Mouse (Mus musculus) liver, embryonic 11.5 days (tissue): ENCODE results near the gene Dlg2. TPM values are rescaled to one million over a fixed set of nuclear protein-coding genes. Genes with fewer than 3 reads are reported as not detected.

Experiments
- ATAC-seq: fragments of 200-750 bp; cut with Nextera tagmentation; replicated peaks from 2 replicates; pipeline ENCODE4 v1.8.0; 2017; ENCODE audit warnings: moderate number of reproducible peaks, mild to moderate bottlenecking, moderate TSS enrichment, moderate library complexity; ENCODE audit not compliant: low FRiP score
- DNase-seq: peaks from one replicate; pipeline ENCODE4 v3.0.0-alpha.2; 2017; ENCODE audit warnings: low spot score
- H3K27ac ChIP-seq: fragments of 300-500 bp; sonication (generic); 2 replicates; pipeline ENCODE4 v1.5.1; 2014; ENCODE audit warnings: mild to moderate bottlenecking, low read depth, low read length, control low read depth
- H3K27me3 ChIP-seq: fragments of 300-500 bp; sonication (generic); replicated peaks from 2 replicates; pipeline ENCODE4 v1.6.1; 2014; ENCODE audit warnings: low read length, mixed read lengths; ENCODE audit not compliant: control insufficient read depth, insufficient read depth
- H3K36me3 ChIP-seq: fragments of 300-500 bp; sonication (generic); 2 replicates; pipeline ENCODE4 v1.6.1; 2014; ENCODE audit warnings: mild to moderate bottlenecking, low read length, moderate library complexity, mixed read lengths; ENCODE audit not compliant: control insufficient read depth, insufficient read depth
- H3K4me1 ChIP-seq: fragments of 300-500 bp; sonication (generic); replicated peaks from 2 replicates; pipeline ENCODE4 v1.6.1; 2014; ENCODE audit warnings: low read length, mixed read lengths; ENCODE audit not compliant: control insufficient read depth, insufficient read depth
- H3K4me2 ChIP-seq: fragments of 300-500 bp; sonication (generic); 2 replicates; pipeline ENCODE4 v1.6.1; 2014; ENCODE audit warnings: mild to moderate bottlenecking, control low read depth, moderate library complexity
- H3K4me3 ChIP-seq: fragments of 300-500 bp; sonication (generic); 2 replicates; pipeline ENCODE4 v1.5.1; 2014; ENCODE audit warnings: low read depth, low read length, control low read depth
- H3K9ac ChIP-seq: fragments of 300-500 bp; sonication (generic); 2 replicates; pipeline ENCODE4 v1.6.1; 2014; ENCODE audit warnings: low read depth, low read length, control low read depth
- H3K9me3 ChIP-seq: fragments of 300-500 bp; sonication (generic); 2 replicates; pipeline ENCODE4 v1.6.1; 2016; ENCODE audit warnings: low read length, inconsistent platforms, mixed read lengths; ENCODE audit not compliant: control insufficient read depth
- WGBS: fragments of 180-500 bp; shearing (Covaris S2); extraction: QIAGEN DNeasy Blood & Tissue Kit; methylation state at CpG from one replicate; pipeline ENCODE4 v1.1.7; 2014; 5-methylcytosine and 5-hydroxymethylcytosine counted together
- polyA plus RNA-seq: library from polyadenylated mRNA; unstranded; fragments of >200 nt; fragmentation: Nextera tagmentation; extraction: Ambion mirVana; gene quantifications from 2 replicates; pipeline ENCODE4 v1.2.1, GENCODE M21; 2014

The Dlg2 gene
- polyA plus RNA-seq, 1 experiment from 2014 or later, result 0.96 TPM

DNA sequence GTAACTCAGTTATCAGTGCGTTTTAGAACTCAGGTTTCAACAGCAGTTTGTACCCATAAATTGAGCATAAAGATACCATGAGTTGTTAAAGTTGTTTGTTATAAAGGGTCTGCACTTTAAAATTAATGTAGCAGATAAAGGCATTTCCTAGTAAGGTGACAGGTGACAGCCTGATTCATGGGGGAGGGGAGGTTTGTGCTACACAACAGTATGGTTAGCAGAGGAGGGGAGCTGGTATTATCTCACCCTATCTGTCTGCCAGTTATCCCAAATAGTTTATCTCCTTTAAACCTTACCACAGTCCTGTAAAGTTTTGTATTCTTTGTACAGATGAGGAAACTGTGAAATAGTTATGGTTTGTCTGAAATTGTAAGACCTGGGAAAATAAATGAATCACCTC lies 111.8 kb downstream of the Dlg2 start:
- Histone ChIP-seq H3K9ac (no peak overlapping the region), H3K4me1 (no peaks in the 10 kb centered on the region), H3K27me3 (no peaks in the 10 kb centered on the region), H3K36me3 (no peaks in the 10 kb centered on the region), H3K4me3 (no peak overlapping the region), H3K9me3 (no peaks in the 10 kb centered on the region), H3K27ac (no peak overlapping the region), H3K4me2 (no peak overlapping the region)
- DNase-seq (no peak), ATAC-seq (no peak)
- 69% methylated on average over 1 of the region's 1 CpGs for WGBS

GRCm38 (mm10) chr7:90609764-90610163 lies 133.3 kb downstream of the Dlg2 start:
- Histone ChIP-seq H3K36me3 (no peaks in the 10 kb centered on the region), H3K27me3 (no peaks in the 10 kb centered on the region), H3K9ac (no peak overlapping the region), H3K4me2 (no peak overlapping the region), H3K27ac (no peak overlapping the region), H3K4me3 (no peak overlapping the region), H3K9me3 (no peaks in the 10 kb centered on the region), H3K4me1 (no peaks in the 10 kb centered on the region)
- 53% methylated on average over 2 of the region's 2 CpGs for WGBS
- no peak for ATAC-seq
- no peak for DNase-seq

DNA sequence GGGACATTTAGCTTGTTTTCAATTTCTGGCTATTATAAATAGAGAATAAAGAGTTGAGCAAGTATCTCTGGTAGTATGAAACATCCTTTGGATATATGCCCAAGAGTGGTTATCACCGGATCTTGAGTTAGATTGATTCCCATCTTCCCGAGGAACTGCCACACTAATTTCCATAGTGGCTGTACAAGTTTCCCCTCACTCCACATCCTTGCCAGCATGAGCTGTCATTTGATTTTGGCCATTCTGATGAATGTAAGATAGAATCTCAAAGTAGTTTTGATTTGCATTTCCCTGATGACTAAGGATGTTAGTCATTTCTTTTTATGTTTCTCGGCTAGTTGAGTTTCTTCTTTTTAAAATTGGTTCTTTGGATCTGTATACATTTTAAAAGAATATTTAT lies 154.1 kb downstream of the Dlg2 start:
- Histone ChIP-seq H3K4me3 (no peak overlapping the region), H3K9ac (no peak overlapping the region), H3K4me2 (no peak overlapping the region), H3K27ac (no peak overlapping the region), H3K9me3 (no peaks in the 10 kb centered on the region), H3K4me1 (no peaks in the 10 kb centered on the region), H3K36me3 (no peaks in the 10 kb centered on the region), H3K27me3 (no peaks in the 10 kb centered on the region)
- DNase-seq (no peak), ATAC-seq (no peak)
- 82% methylated on average over 3 of the region's 3 CpGs for WGBS

DNA sequence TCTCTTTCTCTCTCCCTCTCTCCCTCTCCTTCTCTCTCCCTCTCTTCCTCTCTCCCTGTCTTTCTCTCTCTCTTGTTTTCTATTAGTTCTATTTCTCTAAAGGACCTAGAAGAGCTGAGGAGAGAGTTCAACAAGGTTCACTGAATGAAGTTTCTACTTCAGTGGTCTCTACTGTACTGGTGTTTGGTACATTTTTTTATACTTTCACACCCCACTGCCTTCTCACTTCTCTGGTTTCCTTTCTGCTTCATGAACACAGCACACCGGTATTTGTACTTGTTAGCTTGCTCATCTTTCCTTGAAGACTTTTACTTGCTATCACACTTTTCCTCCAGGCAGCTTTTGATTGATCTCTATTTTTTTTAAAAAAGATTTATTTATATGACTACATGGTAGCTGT lies 173.0 kb downstream of the Dlg2 start:
- no peak for DNase-seq
- Histone ChIP-seq H3K27me3 (no peaks in the 10 kb centered on the region), H3K36me3 (no peaks in the 10 kb centered on the region), H3K27ac (no peak overlapping the region), H3K9ac (no peak overlapping the region), H3K4me3 (no peak overlapping the region), H3K9me3 (no peaks in the 10 kb centered on the region), H3K4me1 (no peaks in the 10 kb centered on the region), H3K4me2 (no peak overlapping the region)
- ATAC-seq, result no peak
- WGBS, result 77% methylated on average over 1 of the region's 1 CpGs

DNA sequence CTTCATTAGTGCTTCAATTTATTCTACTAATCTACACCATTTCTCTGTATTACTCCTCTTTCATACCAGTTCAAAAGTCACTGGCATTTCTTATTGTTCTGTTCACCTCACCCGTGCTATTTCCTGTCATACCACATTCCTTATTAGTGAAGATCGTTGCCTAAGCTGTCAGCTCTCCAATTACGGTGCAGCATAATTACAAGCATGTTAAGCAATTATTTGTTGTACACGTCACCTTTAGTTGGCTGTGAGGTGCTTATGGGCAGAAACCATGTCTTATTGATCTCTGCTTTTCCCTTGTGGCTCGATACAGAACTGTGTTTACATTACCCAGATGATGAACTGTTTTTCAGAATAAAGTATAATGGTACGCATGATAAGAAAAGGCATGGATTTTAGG lies 174.7 kb downstream of the Dlg2 start:
- no peak overlapping the region for H3K4me2 ChIP-seq
- 71% methylated on average over 6 of the region's 6 CpGs for WGBS
- ATAC-seq (no peak), DNase-seq (no peak)
- no peaks in the 10 kb centered on the region for H3K4me1 ChIP-seq
- no peak overlapping the region for H3K9ac ChIP-seq
- no peaks in the 10 kb centered on the region for H3K9me3 ChIP-seq
- no peaks in the 10 kb centered on the region for H3K36me3 ChIP-seq
- no peak overlapping the region for H3K27ac ChIP-seq
- H3K27me3 ChIP-seq, result no peaks in the 10 kb centered on the region
- H3K4me3 ChIP-seq, result no peak overlapping the region

DNA sequence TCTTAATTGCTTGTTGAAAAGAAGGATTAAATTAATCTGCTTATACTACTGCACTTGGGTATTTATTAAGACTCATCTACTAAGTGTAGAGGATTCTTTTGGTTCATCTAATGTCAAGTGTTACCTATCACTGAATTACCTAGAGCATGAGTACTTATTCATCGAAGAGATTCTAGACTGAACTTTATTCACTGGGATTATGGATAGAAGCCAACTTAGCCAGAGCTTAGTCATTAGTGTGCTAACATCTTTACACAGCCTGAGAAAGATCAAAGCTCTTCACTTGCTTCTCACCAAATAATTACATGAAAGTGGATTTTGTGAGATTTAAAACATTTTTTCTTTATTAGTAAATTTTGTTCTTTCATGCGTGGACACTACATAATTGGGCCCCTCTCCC lies 175.1 kb downstream of the Dlg2 start:
- Histone ChIP-seq H3K4me1 (no peaks in the 10 kb centered on the region), H3K9ac (no peak overlapping the region), H3K4me3 (no peak overlapping the region), H3K27ac (no peak overlapping the region), H3K27me3 (no peaks in the 10 kb centered on the region), H3K9me3 (no peaks in the 10 kb centered on the region), H3K4me2 (no peak overlapping the region), H3K36me3 (no peaks in the 10 kb centered on the region)
- no peak for ATAC-seq
- 78% methylated on average over 2 of the region's 2 CpGs for WGBS
- DNase-seq, result no peak

DNA sequence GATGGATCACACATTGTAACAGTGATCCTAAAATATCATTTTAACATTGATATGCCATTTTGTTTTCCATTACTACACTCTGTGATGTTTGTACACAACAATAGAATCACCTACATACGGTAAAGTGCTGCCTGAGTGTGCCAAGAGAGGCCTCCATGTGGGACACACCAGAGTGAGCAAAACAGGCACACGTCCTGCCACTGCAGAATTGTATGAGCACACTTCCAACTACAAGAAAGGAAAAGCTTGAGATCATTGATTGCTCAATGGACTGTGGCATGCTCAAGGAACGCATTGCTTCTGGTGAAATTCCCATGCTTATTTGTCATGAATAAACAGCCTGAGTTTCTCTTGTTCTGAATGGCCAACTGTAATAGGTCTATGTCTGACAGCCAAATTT lies 182.1 kb downstream of the Dlg2 start:
- Histone ChIP-seq H3K9ac (no peak overlapping the region), H3K9me3 (no peaks in the 10 kb centered on the region), H3K27ac (no peak overlapping the region), H3K4me1 (no peaks in the 10 kb centered on the region), H3K4me3 (no peak overlapping the region), H3K36me3 (no peaks in the 10 kb centered on the region), H3K4me2 (no peak overlapping the region), H3K27me3 (no peaks in the 10 kb centered on the region)
- DNase-seq (no peak), ATAC-seq (no peak)
- WGBS, result 72% methylated on average over 3 of the region's 3 CpGs

DNA sequence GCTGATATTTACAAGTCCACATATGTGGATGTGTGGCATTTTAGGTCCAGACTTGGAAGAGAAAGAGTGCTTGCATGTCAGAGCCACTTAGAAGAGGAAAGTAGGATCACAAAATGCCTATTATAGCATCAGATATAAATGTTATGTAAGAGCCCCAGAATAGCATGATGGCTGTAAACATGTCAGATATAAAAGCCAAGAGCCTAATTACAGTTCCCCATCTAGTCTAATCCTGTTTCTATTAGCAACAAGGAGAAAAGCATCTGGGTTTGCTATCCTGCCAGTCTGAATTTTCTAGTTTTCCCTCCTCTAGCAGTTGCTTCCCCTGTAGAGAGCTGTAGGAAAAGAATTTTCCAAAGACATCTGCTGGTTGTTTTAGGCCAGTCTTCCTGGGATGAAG lies 217.6 kb downstream of the Dlg2 start:
- no peak for DNase-seq
- Histone ChIP-seq H3K27ac (no peak overlapping the region), H3K4me3 (no peak overlapping the region), H3K27me3 (no peaks in the 10 kb centered on the region), H3K4me2 (no peak overlapping the region), H3K9ac (no peak overlapping the region), H3K9me3 (no peaks in the 10 kb centered on the region), H3K36me3 (no peaks in the 10 kb centered on the region), H3K4me1 (no peaks in the 10 kb centered on the region)
- ATAC-seq, result no peak

DNA sequence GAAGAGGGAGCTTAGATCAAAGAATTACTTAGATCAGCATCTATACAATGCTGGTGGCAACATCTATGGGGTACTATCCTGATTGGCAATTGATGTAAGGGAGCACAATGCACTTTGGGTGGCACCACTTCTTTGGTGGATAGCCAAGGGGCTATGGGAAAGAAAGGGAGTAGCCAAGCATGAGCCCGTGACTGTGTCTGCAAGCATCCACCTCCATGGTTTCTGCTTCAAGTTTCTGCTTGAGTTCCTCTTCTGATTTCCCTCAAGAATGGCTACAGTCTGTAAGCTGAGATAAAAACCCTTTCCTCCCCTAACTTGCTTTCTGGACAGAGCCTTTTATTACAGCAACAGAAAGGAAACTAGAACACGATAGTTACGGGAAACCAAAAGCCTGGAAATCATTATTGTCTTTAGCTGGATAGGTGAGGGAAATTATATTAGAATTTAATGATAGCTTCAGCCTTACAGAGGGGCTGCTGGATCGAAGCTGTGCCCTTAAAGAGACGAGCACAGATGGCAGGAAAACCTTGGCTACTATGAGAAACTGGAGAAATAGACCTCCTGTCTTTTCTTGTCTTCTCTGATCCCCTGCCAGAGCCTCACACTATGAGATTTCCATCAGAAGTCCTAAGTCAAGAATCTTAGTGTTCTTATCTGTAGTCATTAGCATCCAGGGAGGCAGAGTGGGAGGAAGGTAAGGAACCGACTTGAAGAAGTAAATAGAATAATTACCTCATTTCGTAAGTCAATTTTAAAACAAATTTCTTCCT lies 219.9 kb downstream of the Dlg2 start:
- no peaks in the 10 kb centered on the region for H3K4me1 ChIP-seq
- 67% methylated on average over 7 of the region's 7 CpGs for WGBS
- no peak overlapping the region for H3K4me3 ChIP-seq

More for the DNA sequence above, 219.9 kb downstream of the Dlg2 start:
- H3K36me3 ChIP-seq, result no peaks in the 10 kb centered on the region
- no peaks in the 10 kb centered on the region for H3K9me3 ChIP-seq
- ATAC-seq (no peak), DNase-seq (no peak)
- H3K4me2 ChIP-seq, result no peak overlapping the region
- H3K27me3 ChIP-seq, result no peaks in the 10 kb centered on the region
- H3K27ac ChIP-seq, result no peak overlapping the region
- H3K9ac ChIP-seq, result no peak overlapping the region
